Mouse (Mus musculus) liver, adult 2 months (tissue): Measurements from ENCODE around the gene Xpr1.

Experiments
- CTCF ChIP-seq: fragments of 200-500 bp; IDR thresholded peaks from 2 replicates; pipeline ENCODE4 v1.5.1; 2011; ENCODE audit warnings: low read depth, low read length, control low read depth
- POLR2A ChIP-seq: fragments of 200-500 bp; IDR thresholded peaks from 2 replicates; pipeline ENCODE4 v1.6.1; 2011; ENCODE audit warnings: low read length, control low read depth; ENCODE audit not compliant: insufficient read depth; ENCODE audit errors: extremely low read depth

GRCm38 (mm10) chr1:155408577-155408966 lies 8.6 kb downstream of the Xpr1 start:
- no peak for TF ChIP-seq CTCF
- TF ChIP-seq POLR2A, result no peak
